Mouse (Mus musculus) erythroblast, embryonic 14.5 days (primary cell): Measurements from ENCODE around the gene Epha2. TPM values are rescaled to one million over a fixed set of nuclear protein-coding genes. Genes with fewer than 3 reads are reported as not detected.

Experiments used
- H3K27me3 ChIP-seq: 2 replicates; pipeline ENCODE4 v1.6.1; 2012; ENCODE audit warnings: inconsistent platforms; ENCODE audit not compliant: control insufficient read depth
- H3K36me3 ChIP-seq: 2 replicates; pipeline ENCODE4 v1.6.1; 2012; ENCODE audit warnings: mild to moderate bottlenecking, inconsistent platforms; ENCODE audit not compliant: control insufficient read depth
- H3K4me1 ChIP-seq: 2 replicates; pipeline ENCODE4 v1.6.1; 2012; ENCODE audit warnings: inconsistent platforms; ENCODE audit not compliant: control insufficient read depth
- H3K4me3 ChIP-seq: replicated peaks from 2 replicates; pipeline ENCODE3; 2012; ENCODE audit warnings: moderate library complexity, mild to moderate bottlenecking, inconsistent platforms
- H3K9me3 ChIP-seq: 2 replicates; pipeline ENCODE4 v1.6.1; 2012; ENCODE audit warnings: low read length, inconsistent platforms, mixed read lengths; ENCODE audit not compliant: control insufficient read depth
- GATA1 ChIP-seq: IDR thresholded peaks from 2 replicates; pipeline ENCODE4 v1.6.1; 2012; ENCODE audit warnings: low read length, inconsistent platforms, mixed read lengths
- TAL1 ChIP-seq: IDR thresholded peaks from 3 replicates; pipeline ENCODE4 v1.6.1; 2012; ENCODE audit warnings: low read length, inconsistent platforms, mixed read lengths
- polyA plus RNA-seq: library from polyadenylated mRNA; stranded (reverse); fragments of >175 nt; gene quantifications from 2 replicates; pipeline ENCODE4 v1.2.3, GENCODE M21; 2012

The Epha2 gene
- polyA plus RNA-seq, 1 experiment: not detected

DNA sequence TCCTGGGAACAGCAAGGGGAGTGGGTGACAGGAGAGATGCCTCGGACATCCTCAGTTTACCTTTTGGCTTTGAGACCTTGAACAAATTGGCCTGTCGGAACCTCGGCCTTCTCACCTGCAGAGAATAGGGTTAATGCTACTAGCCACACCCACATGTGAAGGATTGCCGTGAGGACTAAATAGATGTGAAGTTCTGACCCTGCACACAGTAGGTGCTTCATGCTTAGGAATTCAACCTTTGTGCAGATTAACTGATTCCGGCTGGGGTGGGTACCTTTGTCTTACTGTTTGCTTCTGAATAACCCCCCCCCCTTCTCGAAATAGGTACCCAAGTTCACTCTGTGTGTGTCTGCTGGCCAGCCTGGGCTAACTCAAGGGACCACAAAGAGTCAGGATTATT is 13.7 kb downstream of the Epha2 start:
- Histone ChIP-seq H3K4me1 (peaks cover 13% of the 10 kb centered on the region), H3K27me3 (no peaks in the 10 kb centered on the region)

DNA sequence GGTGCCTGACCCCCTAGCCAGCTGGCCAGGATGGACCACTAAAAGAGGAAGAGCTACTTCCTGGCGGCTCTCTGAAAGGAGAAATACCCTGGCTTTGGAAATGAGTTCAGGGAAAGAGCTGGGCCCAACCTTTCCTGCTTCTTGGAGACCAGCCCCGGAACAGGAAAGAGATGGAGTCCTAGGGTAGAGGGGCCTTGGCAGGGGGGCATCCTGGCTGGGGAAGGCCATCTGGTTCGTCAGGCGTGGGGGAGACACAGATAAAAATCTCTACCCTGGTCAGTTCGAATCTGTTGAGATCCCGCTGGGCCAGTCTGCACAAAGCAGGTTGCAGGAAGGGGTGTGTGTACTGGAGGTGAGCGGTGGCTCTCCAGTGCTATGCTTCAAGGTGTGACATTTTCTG is 15.0 kb downstream of the Epha2 start:
- H3K9me3 ChIP-seq: no peaks in the 10 kb centered on the region
- H3K4me3 ChIP-seq: no peak overlapping the region
- no peak for TF ChIP-seq GATA1
- TF ChIP-seq TAL1: no peak
- H3K27me3 ChIP-seq: no peaks in the 10 kb centered on the region
- H3K4me1 ChIP-seq: peaks cover 13% of the 10 kb centered on the region
- H3K36me3 ChIP-seq: no peaks in the 10 kb centered on the region; the same call in 1 of the 2 replicates

More for the DNA sequence above, 13.7 kb downstream of the Epha2 start:
- TF ChIP-seq GATA1: no peak
- TF ChIP-seq TAL1: no peak
- Histone ChIP-seq H3K36me3 (no peaks in the 10 kb centered on the region; the same call in 1 of the 2 replicates), H3K9me3 (no peaks in the 10 kb centered on the region), H3K4me3 (no peak overlapping the region)

GRCm38 (mm10) chr4:141316498-141317180 is 15.6 kb downstream of the Epha2 start:
- H3K27me3 ChIP-seq: no peaks in the 10 kb centered on the region
- peaks cover 11% of the 10 kb centered on the region for H3K4me1 ChIP-seq
- H3K36me3 ChIP-seq: no peaks in the 10 kb centered on the region; the same call in 1 of the 2 replicates
- no peak overlapping the region for H3K4me3 ChIP-seq
- no peaks in the 10 kb centered on the region for H3K9me3 ChIP-seq
- TF ChIP-seq TAL1: no peak
- no peak for TF ChIP-seq GATA1

DNA sequence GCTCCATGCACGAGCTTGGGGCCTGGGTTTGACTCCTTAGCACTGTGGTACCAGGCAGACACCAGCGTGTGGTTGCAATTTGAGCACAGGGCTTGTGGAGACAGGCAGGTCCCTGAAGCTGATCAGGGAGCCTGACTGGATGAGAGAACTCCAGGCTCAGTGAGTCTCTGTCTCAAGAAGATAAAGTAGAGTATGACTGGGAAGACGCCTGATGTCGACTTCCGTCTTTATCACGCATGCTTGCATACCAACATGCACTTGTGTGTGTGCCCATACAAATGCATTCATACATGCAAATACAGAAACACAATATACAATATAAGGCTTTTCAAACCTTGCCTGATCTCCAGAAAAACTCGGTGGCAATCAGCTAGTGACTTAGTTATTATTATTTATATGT is 16.9 kb downstream of the Epha2 start:
- Histone ChIP-seq H3K9me3 (no peaks in the 10 kb centered on the region), H3K36me3 (peaks cover 4% of the 10 kb centered on the region; the same call in 1 of the 2 replicates), H3K27me3 (no peaks in the 10 kb centered on the region), H3K4me1 (peaks cover under 1% of the 10 kb centered on the region; the same call in 1 of the 2 replicates), H3K4me3 (no peak overlapping the region)
- TF ChIP-seq TAL1: no peak
- no peak for TF ChIP-seq GATA1

DNA sequence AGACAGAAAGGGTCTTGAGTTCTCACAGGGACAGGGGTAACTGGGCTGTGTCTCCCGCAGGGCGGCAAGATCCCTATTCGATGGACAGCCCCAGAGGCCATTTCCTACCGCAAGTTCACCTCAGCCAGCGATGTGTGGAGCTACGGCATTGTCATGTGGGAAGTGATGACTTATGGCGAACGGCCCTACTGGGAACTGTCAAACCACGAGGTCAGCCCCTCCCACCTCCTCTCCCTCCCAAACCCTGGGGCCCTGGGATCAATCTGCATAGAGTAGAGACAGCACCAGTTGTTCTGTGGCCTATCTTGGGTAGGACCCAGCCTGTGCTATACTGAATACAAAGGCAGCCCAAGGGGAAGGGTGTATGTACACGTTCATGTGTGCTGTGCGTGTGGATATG is 21.5 kb downstream of the Epha2 start:
- H3K36me3 ChIP-seq: peaks cover 4% of the 10 kb centered on the region; the same call in 1 of the 2 replicates

DNA sequence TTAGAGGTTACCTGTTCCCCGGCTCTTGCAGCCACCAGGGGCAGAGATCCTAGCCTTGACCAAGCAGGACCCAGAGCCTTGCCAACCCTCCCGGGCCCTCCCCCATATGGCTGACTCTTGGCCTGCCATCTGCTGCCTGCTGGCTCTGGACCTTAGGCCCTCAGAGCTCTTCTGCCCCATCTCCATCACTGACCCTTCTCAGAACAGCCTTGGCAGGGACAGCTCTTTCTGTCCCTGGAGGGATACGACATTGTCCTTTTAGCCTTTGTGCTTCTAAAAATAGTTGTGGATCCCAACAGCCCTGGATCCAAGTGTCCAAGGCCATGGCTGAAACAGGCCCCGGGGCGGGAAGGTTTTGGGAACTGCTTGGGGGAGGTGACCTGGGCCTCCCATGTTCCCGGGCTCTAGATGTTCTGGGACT is 23.7 kb downstream of the Epha2 start:
- no peaks in the 10 kb centered on the region for H3K4me1 ChIP-seq
- H3K4me3 ChIP-seq: no peak overlapping the region
- no peak for TF ChIP-seq GATA1
- peaks cover 4% of the 10 kb centered on the region; the same call in 1 of the 2 replicates for H3K36me3 ChIP-seq
- H3K27me3 ChIP-seq: no peaks in the 10 kb centered on the region; the same call in 1 of the 2 replicates
- no peaks in the 10 kb centered on the region for H3K9me3 ChIP-seq

More for the DNA sequence above, 21.5 kb downstream of the Epha2 start:
- Histone ChIP-seq H3K27me3 (no peaks in the 10 kb centered on the region; the same call in 1 of the 2 replicates), H3K4me1 (no peaks in the 10 kb centered on the region), H3K4me3 (no peak overlapping the region), H3K9me3 (no peaks in the 10 kb centered on the region)
- TF ChIP-seq TAL1: no peak

GRCm38 (mm10) chr4:141325636-141326035 is 24.6 kb downstream of the Epha2 start:
- Histone ChIP-seq H3K4me1 (no peaks in the 10 kb centered on the region), H3K36me3 (peaks cover 4% of the 10 kb centered on the region; the same call in 1 of the 2 replicates), H3K4me3 (no peak overlapping the region), H3K9me3 (no peaks in the 10 kb centered on the region), H3K27me3 (no peaks in the 10 kb centered on the region; the same call in 1 of the 2 replicates)
- TF ChIP-seq TAL1 (no peak), GATA1 (no peak)

GRCm38 (mm10) chr4:141327075-141327474 is 26.0 kb downstream of the Epha2 start:
- H3K4me3 ChIP-seq: no peak overlapping the region
- no peak for TF ChIP-seq GATA1
- TF ChIP-seq TAL1: no peak
- peaks cover 4% of the 10 kb centered on the region; the same call in 1 of the 2 replicates for H3K36me3 ChIP-seq
- H3K27me3 ChIP-seq: no peaks in the 10 kb centered on the region; the same call in 1 of the 2 replicates
- H3K4me1 ChIP-seq: no peaks in the 10 kb centered on the region
- H3K9me3 ChIP-seq: no peaks in the 10 kb centered on the region

DNA sequence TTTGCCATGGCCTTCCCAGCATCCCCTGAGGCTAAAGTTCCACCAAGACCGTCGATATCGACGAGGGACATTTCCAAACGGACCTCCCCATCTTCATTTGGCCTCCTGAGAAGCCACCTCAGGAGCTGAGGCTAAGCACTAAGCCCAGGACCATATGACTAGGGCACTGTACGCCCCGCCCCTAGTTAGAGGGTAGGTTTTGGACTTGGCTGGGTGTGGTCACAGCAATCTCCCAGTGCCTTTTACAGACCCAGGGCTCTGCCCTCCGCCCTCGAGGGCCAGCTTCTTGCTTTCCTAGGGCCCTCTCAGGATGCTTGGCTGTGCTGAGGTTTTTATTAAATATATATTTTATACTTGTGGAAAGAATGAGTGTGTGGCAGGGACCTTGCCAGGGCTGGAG is 27.7 kb downstream of the Epha2 start:
- H3K27me3 ChIP-seq: no peaks in the 10 kb centered on the region; the same call in 1 of the 2 replicates
- TF ChIP-seq TAL1 (no peak), GATA1 (no peak)
- no peaks in the 10 kb centered on the region for H3K4me1 ChIP-seq

More for the DNA sequence above, 27.7 kb downstream of the Epha2 start:
- no peaks in the 10 kb centered on the region for H3K9me3 ChIP-seq
- no peaks in the 10 kb centered on the region; the same call in 1 of the 2 replicates for H3K36me3 ChIP-seq
- no peak overlapping the region for H3K4me3 ChIP-seq
